Mouse (Mus musculus) embryo, embryonic 11 days (tissue): Measurements from ENCODE around the gene Dennd6a.

Source experiments
- DNase-seq: peaks from one replicate; pipeline ENCODE4 v3.0.0-alpha.2; 2015

The Dennd6a gene

DNA sequence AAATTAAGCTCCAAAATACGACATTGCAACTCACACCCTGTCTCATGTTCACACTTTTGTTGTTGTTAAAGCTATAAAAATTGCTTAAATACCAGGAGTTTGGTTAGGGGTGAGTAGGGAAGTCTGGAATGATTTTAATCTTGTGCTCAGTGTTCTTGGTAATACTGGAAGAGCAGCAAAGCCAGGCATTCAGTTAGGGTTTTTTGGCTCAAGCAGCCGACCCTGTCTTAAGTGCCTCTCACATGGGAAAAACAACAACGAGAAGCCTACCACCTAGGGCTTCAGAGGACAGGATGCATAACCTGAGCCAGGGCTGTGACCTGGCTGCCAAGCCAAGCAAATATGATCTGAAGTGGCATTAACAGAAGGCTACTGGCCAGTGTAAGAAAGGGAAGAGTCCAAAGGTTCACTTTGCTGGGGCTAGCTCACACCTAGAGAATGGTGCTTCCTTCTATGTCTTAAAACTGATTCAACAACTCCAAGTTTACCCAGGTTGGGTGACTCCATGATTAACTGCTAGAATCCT lies 2.7 kb downstream of the Dennd6a start:
- DNase-seq, result no peak

DNA sequence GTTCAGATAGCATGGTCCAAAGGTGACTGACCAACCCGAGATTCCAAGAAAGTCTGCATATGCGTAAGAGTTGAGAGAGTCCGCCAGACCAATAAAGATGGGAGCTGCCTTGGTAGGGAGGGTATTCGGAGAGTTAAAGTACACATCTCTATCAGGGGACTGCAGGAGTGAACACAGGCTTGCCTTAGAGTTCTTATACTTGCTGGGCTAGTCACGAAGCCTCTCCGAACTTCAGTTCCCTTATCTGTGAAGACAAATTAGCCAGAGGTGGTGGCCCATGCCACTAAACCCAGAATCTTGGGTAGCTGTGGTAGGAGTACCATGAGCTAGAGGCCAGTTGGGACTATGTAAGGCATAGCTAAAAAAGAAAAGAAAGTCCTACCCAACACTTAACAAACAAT lies 5.1 kb downstream of the Dennd6a start:
- DNase-seq, result no peak

DNA sequence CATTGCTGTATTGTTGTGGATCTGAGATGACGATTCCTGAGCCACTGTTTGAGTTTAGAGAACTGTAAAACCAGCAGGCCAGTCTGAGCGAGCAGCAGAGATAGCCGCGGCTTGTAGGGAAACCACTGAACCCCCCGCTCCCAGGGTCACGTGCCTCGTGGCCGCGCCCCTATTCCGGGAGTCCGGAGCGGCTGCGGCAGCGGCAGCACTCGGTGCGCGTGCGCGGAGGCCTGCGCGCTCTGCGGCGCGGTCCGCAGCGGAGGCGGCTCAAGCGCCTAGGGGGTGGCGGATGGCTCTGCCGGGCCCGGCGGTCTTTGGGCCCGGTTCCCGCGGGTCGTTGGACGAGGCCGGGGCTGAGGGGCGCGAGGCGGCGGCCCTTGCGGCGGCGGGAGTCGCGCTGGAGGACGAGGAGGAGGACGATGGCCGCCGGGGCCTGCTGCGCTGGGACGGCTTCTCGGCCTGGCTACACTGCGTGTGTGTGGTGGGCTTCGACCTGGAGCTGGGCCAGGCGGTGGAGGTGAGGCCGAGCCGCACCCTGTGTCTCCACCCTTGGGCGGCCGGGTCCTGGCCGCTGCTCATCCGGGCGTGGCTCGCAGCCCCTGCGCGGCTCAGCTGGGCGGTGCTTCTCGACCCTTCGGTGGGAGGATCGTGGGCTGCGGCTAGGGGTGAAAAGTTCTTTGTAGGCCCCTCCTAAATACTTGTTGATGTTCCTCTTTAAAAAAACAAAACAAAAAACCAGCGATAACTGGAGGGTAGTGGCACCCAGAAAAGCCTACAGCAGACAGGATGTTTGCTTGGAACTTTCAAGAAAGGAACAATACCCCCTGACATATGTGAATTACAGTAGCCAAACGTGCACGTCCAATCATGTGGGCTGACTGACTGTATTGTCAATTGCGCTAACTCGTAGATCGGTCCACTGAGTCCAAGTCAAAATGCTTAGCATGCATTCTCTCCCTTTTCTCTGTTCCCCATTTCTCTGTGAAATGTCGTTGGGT lies 6.0 kb downstream of the Dennd6a start:
- peak; percentile 97 for DNase-seq

DNA sequence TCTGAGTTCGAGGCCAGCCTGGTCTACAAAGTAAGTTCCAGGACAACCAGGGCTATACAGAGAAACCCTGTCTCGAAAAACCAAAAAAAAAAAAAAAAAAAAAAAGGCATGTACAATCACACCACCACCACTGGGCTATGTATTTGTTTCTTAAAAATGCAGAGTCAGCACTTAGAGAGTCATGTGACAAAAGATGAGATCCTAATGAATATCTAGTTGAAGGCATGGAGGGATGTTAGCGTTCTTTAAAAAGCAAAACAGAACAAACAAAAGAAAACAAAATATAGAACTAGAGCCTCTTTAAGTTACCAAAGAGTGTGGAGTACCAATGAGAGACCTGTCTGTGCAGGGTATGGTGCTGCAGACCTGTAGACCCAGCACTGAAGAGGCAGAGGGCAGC lies 10.0 kb downstream of the Dennd6a start:
- no peak for DNase-seq

DNA sequence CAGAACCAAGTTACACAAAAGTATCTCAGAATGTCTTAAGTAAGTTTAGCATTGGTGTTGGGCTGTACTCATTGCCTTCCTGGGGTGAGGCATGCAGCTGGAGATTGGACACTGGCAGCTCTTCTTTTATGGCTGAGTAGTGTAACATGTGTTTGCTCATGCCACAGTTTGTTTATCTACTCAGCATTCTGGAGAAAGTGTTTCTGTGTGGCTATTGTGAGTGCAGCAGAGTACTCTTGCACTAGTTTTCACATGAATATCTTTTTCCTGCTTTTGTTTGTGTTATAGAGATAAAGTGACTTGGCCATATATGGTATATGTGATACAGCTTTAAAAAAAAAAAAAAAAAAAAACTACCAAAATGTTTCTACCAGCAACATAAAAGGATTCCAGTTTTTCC lies 13.5 kb downstream of the Dennd6a start:
- no peak for DNase-seq

DNA sequence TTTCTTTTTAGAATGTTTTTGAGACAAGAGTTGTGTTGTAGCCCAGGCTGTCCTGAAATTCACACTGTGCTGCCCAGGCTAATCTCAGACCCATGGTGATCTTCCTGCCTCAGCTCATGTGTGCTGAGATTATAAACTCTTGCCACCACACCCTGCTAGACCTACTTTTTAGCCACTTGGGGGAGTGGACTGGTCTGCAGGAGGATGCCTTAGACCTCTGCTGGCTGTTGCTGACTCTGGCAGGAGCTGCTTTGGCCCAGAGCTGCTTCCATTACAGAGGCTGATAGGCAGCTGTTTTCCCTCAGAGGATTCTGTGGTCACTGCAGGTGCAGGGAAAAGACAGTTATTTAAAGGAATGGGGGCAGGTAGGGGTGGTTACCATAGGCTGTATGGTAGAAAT lies 17.7 kb downstream of the Dennd6a start:
- no peak for DNase-seq

DNA sequence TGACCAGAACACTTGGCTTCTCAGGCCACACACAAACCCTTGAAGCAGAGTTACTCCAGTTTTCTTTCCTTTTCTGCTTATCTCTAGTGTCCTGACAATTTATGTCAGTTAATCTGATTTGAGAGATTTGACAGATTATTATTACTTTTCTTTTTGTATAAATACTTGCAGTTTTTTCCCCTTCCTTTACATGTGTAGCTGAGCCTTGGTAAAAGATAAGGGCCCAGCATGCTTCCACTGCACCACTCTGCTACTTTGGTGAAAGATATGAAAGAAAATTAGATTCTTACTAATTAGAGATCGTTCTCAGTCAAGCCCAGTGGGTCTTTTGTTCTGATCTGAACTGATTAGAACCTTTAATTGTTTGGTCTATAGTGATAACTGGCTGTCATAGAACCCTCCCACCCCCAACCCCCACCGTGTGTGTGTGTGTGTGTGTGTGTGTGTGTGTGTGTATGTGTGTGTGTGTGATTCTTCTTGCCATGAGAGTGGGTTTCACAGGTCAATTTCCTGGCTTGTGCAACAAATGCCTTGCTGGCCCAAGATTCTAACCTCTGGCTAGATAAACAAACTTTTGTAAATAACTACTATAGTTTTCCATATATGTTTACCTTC lies 19.7 kb downstream of the Dennd6a start:
- no peak for DNase-seq

DNA sequence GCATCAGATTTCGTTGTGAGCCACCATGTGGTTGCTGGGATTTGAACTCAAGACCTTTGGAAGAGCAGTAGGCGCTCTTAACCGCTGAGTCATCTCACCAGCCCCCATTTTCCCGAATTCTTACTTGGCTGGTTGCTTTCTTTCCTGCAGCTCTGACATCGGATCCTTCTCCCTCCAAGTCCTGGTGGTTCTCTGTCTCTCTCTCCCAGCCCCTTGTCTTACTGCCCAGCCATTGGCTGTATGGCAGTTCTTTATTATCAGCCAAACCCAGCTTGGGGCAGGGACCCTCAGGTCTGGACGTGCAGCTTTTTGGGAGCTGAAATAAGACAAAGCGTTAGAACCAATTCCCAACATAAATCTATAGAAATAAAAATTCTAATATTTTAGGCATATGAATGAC lies 21.5 kb downstream of the Dennd6a start:
- no peak for DNase-seq

DNA sequence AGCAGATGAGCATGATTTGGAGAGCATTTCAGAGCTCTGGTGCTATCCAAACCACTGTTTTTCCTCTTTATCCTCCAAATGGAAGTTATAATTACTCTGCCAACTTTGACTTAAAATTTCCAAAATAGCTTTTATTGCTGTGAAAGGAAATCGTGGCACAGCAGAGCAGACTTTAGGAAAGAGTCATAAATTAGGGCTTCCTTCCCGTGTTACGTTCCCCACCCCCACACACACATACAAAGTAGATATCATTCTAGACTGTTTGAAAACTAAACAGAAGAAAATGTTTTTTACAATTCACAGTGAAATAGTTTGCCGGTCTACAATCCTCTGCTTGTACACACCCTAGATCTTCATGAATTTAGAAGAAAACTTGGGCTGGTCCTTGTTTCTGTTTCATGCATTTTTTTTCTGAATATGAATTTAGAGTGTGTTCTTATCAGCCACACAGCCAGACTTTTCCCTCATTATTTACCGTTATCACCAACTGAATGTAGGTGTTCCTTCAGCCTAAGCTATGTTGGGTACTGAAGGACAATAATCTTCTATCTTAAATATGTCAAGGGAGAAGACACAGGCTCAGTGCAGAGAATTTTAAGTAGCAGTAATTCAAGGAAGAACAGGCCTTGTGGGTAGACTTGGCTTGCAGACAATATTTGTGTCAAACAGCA lies 22.2 kb downstream of the Dennd6a start:
- no peak for DNase-seq

DNA sequence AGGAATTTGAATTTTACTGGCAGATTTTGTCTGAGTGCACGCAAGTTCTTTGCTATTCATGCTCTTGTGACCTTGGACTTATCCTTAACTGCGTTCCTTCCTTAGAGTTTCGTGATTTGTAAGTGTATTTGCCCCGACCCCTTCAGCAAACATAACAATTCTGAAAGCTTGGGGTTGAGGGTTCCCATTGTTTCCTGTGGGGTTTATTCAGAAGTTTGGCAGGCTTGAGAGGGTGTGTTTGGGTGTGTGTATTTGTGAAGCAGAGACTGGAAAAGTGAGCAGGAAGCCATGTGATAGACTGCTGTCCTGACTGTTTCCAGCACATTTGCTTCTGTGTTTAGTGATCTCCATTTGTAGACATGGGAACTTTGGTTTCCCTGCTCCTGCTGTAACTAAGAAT lies 31.7 kb downstream of the Dennd6a start:
- no peak for DNase-seq

DNA sequence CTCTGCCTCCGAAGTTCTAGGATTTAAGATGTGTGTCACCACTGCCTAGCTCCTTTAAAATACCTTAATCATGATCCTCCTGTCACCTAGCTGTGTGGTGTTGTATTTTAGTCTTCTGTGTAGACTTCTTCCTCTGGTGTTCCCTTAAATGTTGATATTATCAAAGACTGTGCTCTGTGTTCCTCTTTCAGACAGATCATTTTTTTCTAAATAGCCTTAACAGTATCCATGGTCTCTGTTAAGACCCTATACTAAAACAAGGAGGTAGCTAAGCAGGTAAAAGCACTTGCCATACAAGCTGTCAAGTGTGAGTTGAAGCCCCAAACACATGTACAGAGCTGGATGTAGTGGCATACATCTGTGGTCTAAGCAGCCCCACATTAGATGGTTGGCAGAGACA lies 36.0 kb downstream of the Dennd6a start:
- DNase-seq, result no peak

DNA sequence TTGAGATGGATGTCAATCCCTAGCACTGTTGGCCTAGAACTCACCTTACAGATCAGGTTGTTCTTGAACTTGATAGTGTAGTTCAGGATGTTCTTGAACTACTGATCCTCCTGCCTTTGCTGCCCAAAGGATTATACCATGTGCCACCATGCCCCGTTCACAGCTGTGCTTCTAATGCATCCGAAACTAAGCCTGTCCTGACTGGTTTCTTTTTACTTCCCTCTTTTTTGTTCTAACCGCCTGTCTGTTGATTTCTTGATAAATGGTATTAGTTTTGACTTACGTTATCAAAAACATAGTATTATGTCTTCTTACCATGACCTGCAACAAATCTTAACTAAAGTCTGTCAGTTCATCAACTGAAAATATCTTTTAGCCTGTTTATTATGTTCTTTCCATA lies 37.0 kb downstream of the Dennd6a start:
- no peak for DNase-seq

DNA sequence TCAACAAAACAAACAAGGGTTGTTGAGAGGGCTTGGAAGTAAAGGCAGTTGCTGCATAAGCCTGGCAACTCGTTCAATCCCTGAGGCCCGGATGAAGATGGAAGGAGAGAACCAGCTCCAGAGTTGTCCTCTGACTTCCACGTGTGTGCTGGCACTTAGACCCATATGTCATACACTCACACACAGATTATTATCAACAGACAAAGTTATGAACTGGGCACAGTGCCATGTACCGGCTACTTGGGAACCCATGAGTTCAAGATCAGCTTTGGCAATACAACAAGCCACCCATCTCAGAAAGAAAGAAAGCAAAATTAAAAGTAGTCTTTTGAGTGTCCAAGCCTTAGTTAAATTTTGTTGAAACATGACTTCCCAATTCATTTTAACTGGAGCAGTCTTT lies 51.6 kb downstream of the Dennd6a start:
- DNase-seq, result no peak

DNA sequence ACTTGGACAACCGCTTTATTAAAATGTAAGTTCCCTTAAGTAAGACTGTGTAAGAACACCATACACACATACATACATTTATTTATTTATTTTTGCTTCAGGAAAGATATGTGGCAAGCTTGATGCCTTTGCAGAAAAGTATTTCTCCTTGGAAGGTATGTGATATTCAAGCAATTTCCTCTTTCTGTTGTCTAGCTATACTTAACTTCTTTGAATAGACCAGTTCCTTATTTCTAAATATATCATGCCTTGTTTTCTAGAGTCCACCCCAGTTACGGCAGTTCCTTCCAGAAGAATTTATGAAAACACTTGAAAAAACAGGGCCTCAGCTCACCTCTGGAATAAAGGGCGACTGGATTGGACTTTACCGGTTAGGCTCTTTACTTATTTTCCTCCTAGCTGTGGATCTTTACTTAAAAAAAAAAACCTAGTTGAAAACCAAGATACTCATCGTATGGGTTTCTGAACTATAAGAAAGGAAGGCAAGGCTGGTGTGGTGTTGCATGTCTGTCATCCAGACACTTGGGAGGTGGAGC lies 53.0 kb downstream of the Dennd6a start:
- DNase-seq, result no peak

DNA sequence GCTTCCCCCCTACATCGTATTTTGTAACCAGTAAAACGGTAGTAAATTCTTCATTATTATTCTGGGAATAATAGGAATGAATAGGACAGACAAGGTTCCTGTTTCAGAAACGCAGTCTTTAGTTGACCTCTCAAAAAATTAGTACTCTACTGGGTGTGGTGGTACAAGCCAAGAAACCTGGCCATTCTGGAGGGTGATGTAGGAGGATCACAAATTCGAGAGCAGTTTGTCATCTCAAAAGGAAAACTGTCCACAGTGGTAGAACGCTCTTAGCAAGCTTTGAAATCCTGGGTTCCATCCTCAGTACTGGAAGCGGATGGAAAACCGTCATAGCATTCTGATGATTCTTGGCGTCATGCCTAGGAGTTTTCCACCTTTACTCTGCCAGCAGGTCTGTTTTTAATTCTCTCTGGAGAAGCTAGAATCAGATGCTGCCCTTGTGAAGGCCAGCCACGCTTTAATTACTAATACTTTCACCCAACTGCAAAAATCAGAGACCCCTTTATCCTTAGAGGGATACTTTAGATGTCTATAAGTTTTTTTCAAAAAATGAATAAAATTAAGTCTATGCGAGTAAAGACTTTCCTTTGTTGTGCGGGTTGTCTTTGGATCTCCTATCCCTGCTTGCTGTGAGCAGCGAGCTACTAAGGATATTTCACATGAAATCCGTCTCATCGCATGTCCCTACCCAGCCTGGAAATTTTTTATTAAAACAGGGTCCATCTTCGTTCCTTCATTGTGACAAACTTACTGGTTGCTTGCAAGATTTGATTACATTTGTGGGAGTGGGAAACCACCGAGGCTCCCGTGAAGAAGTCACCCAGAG lies 63.6 kb downstream of the Dennd6a start:
- peak; percentile 23 for DNase-seq

DNA sequence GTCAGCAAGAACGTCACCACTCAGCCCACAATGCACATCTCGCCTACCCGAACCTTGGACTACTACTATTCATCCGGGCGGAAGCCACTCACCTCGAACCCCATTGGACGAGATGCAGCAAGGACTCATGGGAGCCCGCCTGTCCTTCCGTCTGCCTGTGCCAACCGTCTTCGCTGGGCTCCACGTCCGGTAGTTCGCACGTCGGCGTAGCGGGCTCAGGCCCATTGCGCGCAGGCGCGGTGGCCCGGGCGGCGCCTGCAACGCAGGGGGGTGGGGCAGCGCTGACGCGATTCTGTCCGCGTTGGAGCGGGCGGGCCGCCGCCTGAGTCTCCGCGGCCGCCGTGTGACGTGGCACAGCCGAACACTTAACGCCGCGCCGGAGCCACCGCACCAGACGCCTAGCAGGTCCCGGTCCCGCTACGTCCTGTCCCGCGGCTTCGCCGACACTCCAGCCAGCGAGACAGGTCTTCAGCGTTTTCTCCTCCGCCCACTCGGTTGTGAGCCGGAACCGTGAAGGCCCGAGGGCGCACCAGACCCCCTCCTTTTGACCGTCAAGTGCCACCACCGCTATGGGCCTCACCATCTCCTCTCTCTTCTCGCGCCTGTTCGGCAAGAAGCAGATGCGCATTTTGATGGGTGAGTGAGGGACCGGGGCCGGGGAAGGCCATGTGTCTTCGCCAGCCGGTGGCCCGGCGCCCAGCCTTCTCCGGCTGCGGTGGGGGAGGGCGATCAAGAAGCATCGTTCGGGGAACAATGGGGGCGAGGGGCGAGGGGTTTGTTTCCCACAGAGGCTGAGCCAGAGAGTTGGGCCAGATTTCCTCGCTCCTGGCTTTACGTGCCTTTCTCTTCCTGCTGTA lies 64.4 kb downstream of the Dennd6a start, which contains the start of gene Arf4:
Gene Arf4, plus strand, starts transcription at position 224 of the 857 bp plus-strand sequence.
- peak; percentile 98 for DNase-seq

DNA sequence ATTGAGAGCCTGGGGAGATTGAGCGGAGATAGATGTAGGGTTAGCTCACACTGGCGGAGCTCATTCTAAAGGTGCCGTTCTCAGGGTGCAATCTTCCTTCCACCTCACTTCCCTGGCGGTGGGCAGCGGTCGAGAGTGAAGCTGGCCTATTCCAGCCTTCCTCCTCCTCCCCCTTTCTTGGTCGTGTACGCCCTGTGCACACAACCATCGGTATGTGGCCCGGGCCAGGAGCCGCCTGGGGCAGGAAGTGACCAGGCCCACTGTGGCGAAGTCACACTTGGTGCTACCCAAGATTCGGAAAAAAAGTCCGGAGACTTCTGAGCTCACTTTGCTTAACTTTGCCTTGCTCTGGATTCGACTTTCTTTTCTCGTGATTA lies 65.0 kb downstream of the Dennd6a start:
- DNase-seq, result peak; percentile 73

DNA sequence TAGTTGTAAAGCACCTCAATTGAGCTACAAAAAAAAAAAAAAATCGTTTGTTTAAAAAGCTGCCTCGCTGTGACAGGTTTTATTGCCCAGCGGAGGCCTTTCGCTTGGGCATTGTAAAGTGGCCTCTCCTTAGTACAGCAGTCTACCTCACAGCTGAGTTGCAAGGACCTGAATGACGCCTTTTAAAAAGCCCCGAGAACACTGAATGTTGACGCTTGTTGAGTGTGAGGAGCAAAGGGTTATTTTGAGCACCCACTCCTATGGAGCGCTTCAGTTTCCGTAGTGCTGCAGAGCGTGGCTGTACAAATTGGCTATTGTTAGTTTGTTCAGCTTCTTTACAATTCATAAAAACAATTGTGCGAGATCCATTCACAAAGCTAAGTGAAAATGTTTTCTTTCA lies 65.6 kb downstream of the Dennd6a start:
- DNase-seq, result peak; percentile 28

DNA sequence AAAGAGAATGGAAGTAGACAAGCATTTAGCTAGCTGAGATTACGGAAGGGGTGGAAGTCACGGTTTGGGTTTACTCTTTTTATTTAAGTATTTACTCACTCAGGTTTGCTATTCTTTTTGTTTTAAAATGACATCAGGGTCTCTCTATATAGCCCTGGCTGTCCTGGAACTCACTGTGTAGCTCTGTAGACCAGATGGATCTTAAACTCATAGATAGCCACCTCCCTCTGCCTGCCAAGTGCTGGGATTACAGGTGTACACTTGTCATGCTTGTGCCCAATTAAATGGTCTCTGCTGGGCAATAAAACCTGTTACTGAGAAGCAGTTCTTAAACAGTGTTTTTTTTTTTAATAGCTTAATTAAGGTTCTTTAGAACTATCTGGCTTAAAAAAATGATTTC lies 66.3 kb downstream of the Dennd6a start:
- peak; percentile 23 for DNase-seq

DNA sequence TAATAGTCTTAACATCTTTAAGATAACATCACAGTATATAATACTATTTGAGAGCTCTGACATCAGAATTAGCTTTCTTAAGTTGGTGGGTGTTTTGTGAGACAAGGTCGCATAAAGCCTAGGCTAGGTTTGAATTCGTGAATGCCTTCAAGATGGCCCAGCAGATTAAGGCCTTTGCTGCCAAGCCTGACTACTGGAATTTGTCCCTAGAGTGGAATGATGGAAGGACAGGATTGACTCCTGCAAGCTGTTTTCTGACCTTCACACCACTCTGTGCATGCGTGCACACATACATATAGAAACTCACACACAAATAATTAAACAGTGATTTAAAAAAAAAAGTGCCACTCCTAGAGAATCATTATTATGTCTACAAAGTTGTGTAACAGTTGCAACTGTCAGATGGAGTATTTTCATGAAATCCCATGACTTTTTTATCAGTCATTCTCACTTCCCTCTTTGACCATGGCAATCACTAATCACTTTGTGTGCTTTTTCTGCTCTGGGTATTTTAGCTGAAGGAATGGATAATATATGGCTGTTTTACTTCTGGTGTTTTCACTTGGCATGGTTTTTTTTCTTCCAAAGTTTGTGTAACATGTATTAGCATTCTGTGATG lies 69.5 kb downstream of the Dennd6a start:
- no peak for DNase-seq
